Mouse (Mus musculus) macrophage (primary cell): ENCODE data around the gene Cct5. TPM values are rescaled to one million over a fixed set of nuclear protein-coding genes. Genes with fewer than 3 reads are reported as not detected.
A peak's percentile ranks its signal among the peaks of the same experiment; 100 is the strongest.

Experiments used
- H3K27ac ChIP-seq: fragments of 350-480 bp; formaldehyde crosslinking; 2 replicates; pipeline ENCODE4 v1.9.0; 2021
- H3K36me3 ChIP-seq: fragments of 350-480 bp; formaldehyde crosslinking; 2 replicates; pipeline ENCODE4 v1.9.0; 2021; ENCODE audit errors: inconsistent target
- H3K4me3 ChIP-seq: fragments of 350-480 bp; formaldehyde crosslinking; 2 replicates; pipeline ENCODE4 v1.9.0; 2021; ENCODE audit errors: inconsistent target
- H3K79me2 ChIP-seq: fragments of 350-480 bp; formaldehyde crosslinking; 2 replicates; pipeline ENCODE4 v1.9.0; 2021; ENCODE audit errors: inconsistent target
- WGBS: methylation state at CpG from one replicate; pipeline ENCODE4 v1.1.7; 2026; ENCODE audit warnings: inconsistent platforms; ENCODE audit not compliant: missing documents; 5-methylcytosine and 5-hydroxymethylcytosine counted together
- polyA plus RNA-seq: library from polyadenylated mRNA; stranded (reverse); fragments of 250-400 nt; gene quantifications from 3 replicates; pipeline ENCODE4 v1.2.4, GENCODE M21; 2018; ENCODE audit warnings: inconsistent platforms
- total RNA-seq, 78 experiments: library from RNA; depleted of rRNA; stranded (reverse); fragments of 250-400 nt; gene quantifications; 1 replicate in 9 of 78; 2 replicates in 24 of 78; 3 replicates in 43 of 78; 4 replicates in 2 of 78; pipeline ENCODE4 v1.2.4; 2018; ENCODE audit warnings: inconsistent platforms in 56 of 78

Gene Cct5
- 10 to 100 TPM; 15.6 to 85.8 (median 53.9) TPM for total RNA-seq (2018; cell fraction: chromatin; rRNA removed)
- 100 to 1,000 TPM; 104 to 142 (median 119) TPM for total RNA-seq (2018; cell fraction: cytosol; rRNA removed)
- 10 to 100 TPM; 26.9 to 97.7 (median 54.1) TPM for total RNA-seq (2018; cell fraction: nucleus; rRNA removed)
- 133 to 228 TPM (median 154 TPM) in 3 replicates for polyA plus RNA-seq

DNA sequence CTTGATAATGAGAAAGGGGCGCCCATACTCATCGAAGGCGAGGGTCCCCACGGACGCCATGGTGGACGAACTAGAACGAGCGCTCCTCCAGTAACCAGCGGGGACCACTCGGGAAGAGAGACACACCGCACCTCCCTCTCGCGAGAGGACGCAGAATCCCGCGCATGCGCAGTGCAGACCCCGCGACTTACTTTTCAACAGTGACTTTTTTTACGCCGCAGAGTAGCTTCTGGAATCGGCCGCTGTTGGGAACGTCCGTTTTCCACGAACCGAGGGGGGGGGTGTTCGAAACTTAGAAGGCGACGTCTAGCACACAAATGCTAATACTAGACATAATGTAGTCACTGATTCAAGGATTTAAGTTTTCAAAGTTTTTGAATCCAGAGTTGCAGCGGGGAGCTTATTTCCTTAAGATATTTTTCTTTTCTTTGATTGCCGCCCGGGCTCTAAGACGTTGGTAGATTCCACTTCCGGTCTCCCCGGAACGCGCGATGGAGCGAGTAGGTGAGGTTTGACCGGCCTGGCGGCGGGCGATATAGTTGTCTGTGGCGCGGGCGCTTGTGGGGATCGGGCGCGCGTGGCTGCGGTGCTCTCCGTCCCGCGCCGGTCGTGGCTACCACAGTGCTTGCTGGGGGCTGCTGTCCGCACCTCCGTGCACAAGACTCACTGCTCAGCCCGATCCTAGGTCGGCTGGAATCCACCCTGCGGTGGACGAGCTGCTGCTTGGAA lies at the start of gene Cct5, which contains the start of gene Fam173b:
TSS of gene Cct5 (minus strand) at position 159 of the 729 bp plus-strand sequence.
TSS of gene Fam173b (plus strand) at position 207 of the 729 bp plus-strand sequence.
- Histone ChIP-seq H3K27ac (peak within 1 kb of the TSS; percentile 89), H3K79me2 (peaks cover 61% of the 10 kb centered on the region), H3K4me3 (peak within 1 kb of the TSS; percentile 76), H3K36me3 (no peaks in the 10 kb centered on the region)
- under 1% methylated on average over 57 of the region's 63 CpGs for WGBS

DNA sequence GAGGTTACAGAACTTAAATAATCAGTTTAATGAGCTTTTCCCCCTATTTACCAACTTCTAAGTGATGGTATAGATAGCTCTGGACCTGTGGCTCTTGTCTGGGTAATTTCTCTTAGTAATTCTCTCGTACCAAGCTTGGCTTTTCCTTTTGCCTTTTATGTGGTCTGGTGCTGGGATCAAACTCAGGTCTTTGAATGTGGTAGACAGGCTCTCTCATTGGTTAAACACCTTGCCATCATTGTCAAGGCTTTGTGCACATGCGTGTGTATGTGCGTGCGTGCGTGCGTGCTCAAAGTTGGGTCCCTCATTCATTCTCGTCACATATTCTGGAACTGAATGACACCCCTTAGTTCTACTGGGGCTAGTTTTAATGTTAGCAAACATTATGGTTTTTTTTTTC lies 49.2 kb upstream of the Cct5 start:
- Histone ChIP-seq H3K36me3 (no peaks in the 10 kb centered on the region), H3K27ac (no peak overlapping the region), H3K4me3 (no peak overlapping the region), H3K79me2 (no peaks in the 10 kb centered on the region)
- WGBS: 96% methylated on average over 7 of the region's 7 CpGs

DNA sequence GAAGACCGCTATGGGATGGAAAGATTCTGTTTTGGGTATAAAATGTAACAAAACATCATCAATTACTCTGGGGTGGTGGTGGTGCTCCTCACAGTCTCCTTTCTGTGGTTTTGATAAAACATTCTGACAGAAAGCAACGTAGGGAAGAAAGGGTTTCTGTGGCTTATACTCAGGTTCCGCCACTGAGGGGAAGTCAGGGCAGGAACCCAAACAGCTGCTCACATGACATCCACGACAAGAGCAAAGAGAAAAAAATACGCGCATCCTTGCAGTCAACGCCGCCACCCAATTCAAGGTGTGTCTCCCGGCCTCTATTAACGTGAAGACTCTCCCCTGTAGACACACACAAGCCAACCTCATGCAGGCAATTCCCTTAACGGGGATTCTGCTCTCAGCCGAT lies 48.1 kb upstream of the Cct5 start:
- Histone ChIP-seq H3K27ac (no peak overlapping the region), H3K36me3 (no peaks in the 10 kb centered on the region), H3K79me2 (no peaks in the 10 kb centered on the region), H3K4me3 (no peak overlapping the region)
- WGBS: 23% methylated on average over 12 of the region's 12 CpGs

- Histone ChIP-seq H3K4me3 (no peak overlapping the region), H3K36me3 (no peaks in the 10 kb centered on the region), H3K27ac (no peak overlapping the region), H3K79me2 (no peaks in the 10 kb centered on the region)
- 14% methylated on average over 8 of the region's 8 CpGs for WGBS
Measured at GRCm38 (mm10) chr15:31647851-31648569, 46.4 kb upstream of the Cct5 start.

DNA sequence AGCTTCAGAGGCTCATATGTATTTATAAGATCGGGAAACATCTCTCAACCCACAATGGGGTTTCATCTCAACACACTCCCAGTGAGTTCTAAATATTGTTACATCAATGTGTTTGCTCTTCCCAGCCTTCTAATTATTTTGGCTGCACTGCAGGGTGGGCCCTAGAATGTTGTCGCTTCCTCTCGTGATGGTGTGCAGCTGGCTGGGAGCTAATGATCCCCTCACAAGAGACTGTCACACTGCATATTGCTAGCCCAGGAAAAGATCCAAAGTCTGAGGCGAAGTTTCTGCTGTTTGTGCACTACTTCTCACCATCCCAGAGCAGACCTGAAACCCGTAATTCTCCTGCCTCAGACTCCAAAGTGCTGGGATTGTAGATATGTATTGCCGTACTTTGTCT lies 45.6 kb upstream of the Cct5 start:
- H3K4me3 ChIP-seq: no peak overlapping the region
- WGBS: 97% methylated on average over 6 of the region's 6 CpGs
- no peak overlapping the region for H3K27ac ChIP-seq
- no peaks in the 10 kb centered on the region for H3K79me2 ChIP-seq
- no peaks in the 10 kb centered on the region for H3K36me3 ChIP-seq

GRCm38 (mm10) chr15:31636091-31636595 lies 34.5 kb upstream of the Cct5 start:
- Histone ChIP-seq H3K36me3 (no peaks in the 10 kb centered on the region), H3K79me2 (no peaks in the 10 kb centered on the region), H3K27ac (no peak overlapping the region), H3K4me3 (no peak overlapping the region)
- 85% methylated on average over 9 of the region's 9 CpGs for WGBS

DNA sequence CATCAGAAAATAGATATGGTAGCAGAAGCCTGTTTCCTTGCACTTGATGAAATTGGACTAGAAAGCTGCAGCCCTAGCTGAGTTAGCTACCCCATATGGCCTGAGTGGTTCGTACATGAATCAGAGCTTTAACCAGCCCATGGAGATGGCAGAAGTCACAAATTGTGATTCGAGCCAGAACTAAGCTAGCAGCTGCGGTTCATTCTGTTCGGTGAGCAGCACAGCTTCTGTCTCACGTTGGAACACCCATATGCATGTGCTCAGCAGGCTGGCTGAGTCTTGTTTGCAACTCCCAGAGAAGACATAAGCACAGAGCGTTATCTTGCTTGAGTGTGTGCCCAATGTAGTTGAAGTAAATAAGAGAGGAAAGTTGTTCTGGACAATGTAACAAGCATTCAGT lies 33.0 kb upstream of the Cct5 start:
- Histone ChIP-seq H3K27ac (no peak overlapping the region), H3K36me3 (no peaks in the 10 kb centered on the region), H3K79me2 (no peaks in the 10 kb centered on the region), H3K4me3 (no peak overlapping the region)
- WGBS: 97% methylated on average over 6 of the region's 6 CpGs

GRCm38 (mm10) chr15:31632478-31632877 lies 30.9 kb upstream of the Cct5 start:
- no peak overlapping the region for H3K27ac ChIP-seq
- H3K4me3 ChIP-seq: no peak overlapping the region
- 86% methylated on average over 4 of the region's 4 CpGs for WGBS
- no peaks in the 10 kb centered on the region for H3K36me3 ChIP-seq
- no peaks in the 10 kb centered on the region for H3K79me2 ChIP-seq

GRCm38 (mm10) chr15:31631396-31631858 lies 29.8 kb upstream of the Cct5 start:
- WGBS: 92% methylated on average over 12 of the region's 12 CpGs
- H3K79me2 ChIP-seq: no peaks in the 10 kb centered on the region
- H3K4me3 ChIP-seq: no peak overlapping the region
- H3K36me3 ChIP-seq: no peaks in the 10 kb centered on the region
- H3K27ac ChIP-seq: no peak overlapping the region

DNA sequence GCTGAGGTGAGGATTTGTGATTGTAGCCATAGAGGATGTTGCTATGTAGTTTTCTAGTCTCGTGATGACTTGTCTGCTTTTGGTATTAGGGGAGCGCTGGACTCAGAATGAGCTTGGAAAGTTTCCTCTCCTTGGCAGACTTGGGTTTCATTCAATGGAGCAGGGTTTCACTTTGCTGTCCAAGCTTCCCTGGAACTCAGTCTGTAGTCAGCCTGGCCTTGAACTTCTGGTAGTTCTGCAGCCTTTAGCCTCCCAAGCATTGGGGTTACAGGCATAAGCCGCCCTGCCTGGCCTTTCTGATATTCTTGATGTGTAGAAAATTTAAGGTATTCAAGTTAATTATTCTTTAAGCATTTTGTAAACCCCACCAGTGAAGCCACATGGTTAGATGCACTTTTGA lies 28.0 kb upstream of the Cct5 start:
- 89% methylated on average over 3 of the region's 3 CpGs for WGBS

DNA sequence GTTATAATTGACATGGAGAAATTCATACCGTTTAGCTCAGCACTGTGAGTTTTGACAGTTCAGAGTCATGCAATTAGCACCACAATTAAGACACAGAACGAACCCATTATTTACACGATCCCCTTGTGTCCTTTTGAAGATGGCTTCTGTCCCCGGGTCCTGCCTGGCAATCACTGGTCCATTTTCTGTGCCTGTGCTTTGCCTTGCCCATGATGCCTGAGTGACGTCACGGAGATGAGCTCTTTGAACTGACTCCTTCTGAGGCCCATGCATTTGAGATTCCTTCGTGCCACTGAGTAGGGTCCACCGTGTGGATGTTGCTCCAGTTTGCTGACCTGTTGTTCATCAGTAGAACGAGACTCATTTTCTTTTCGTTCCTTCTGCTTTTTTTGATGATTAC lies 26.6 kb upstream of the Cct5 start:
- Histone ChIP-seq H3K36me3 (no peaks in the 10 kb centered on the region), H3K27ac (no peak overlapping the region; the same call in 1 of the 2 replicates), H3K4me3 (no peak overlapping the region), H3K79me2 (no peaks in the 10 kb centered on the region)
- WGBS: 89% methylated on average over 10 of the region's 10 CpGs

More for the DNA sequence above, 28.0 kb upstream of the Cct5 start:
- H3K36me3 ChIP-seq: no peaks in the 10 kb centered on the region
- H3K4me3 ChIP-seq: no peak overlapping the region
- H3K79me2 ChIP-seq: no peaks in the 10 kb centered on the region
- no peak overlapping the region for H3K27ac ChIP-seq

DNA sequence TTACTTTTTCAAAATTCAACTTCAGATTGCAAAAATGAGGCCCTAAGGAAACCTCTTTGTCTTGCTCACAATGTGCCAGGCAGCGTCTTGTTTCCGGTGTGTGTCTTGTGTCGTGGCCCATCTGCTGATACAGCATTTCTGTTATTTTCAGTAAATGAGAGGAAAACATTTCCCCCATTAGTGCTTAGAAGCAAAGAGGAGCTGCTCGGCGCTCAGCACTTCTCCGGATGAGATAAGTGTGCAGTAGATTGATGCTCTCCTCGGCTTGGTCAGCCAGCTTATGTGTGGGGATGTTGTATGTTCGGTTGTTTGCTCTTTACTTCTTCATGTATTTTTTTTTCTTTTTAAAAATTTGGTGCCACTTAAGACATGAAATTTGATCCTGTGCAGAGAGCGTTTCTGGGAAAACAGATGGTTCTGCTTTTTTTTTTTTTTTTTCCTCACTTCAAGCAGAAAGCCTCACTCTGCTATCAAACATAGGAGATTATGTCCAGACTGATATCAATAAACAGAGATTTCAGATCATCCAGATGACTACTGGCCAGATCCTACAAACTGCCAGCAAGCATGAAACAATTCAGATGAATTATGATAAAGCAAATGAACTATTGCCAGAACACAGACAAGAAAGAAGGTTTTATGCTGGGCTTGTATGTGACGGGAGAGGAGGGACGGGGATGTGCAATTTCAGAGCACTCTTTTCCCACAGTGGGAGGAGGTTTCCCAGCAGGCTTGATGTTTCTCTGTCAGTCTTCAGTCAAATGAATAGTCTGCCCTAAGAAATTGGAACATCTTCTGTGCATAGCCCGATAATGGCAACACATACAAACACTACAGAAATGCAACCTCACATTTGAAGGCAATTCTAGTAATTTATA lies 25.9 kb upstream of the Cct5 start:
- WGBS: 39% methylated on average over 12 of the region's 12 CpGs
- H3K79me2 ChIP-seq: no peaks in the 10 kb centered on the region
- no peak overlapping the region for H3K4me3 ChIP-seq
- H3K36me3 ChIP-seq: no peaks in the 10 kb centered on the region
- H3K27ac ChIP-seq: peak overlapping the region; percentile 41

GRCm38 (mm10) chr15:31619521-31619920 lies 17.9 kb upstream of the Cct5 start:
- Histone ChIP-seq H3K36me3 (peaks cover 16% of the 10 kb centered on the region; the same call in 1 of the 2 replicates), H3K27ac (no peak overlapping the region), H3K79me2 (no peaks in the 10 kb centered on the region), H3K4me3 (no peak overlapping the region)
- WGBS: 93% methylated on average over 8 of the region's 8 CpGs

GRCm38 (mm10) chr15:31617261-31617660 lies 15.7 kb upstream of the Cct5 start:
- WGBS: 91% methylated on average over 9 of the region's 9 CpGs
- Histone ChIP-seq H3K27ac (no peak overlapping the region), H3K36me3 (peaks cover 16% of the 10 kb centered on the region; the same call in 1 of the 2 replicates), H3K79me2 (no peaks in the 10 kb centered on the region), H3K4me3 (no peak overlapping the region)
